ENCODE assay signal across 25 mouse cellular contexts in genomic region chr10:120395550-120395949, GRCm38 (mm10).
DNase-seq lines count a peak whose midpoint lies in the region; ATAC-seq lines count a peak whose summit lies in the region.
"Had no signal": no experiment of that assay in that cellular context is flagged by ENCODE, and none has a peak within 500 bp of the region (broad histone marks: within the 10 kb centered on the region; RNA-seq: fewer than 3 reads in every experiment).

No protein-coding gene starts in this region.

- peak; percentile 62; the same call in 1 of the 2 replicates for ATAC-seq in forebrain, embryonic 13.5 days
- ATAC-seq in forebrain, embryonic 12.5 days (ENCODE audit: low FRiP score), result no peak
- ATAC-seq in forebrain, embryonic 16.5 days, result peak; percentile 75; the same call in 1 of the 2 replicates
- ATAC-seq in midbrain, embryonic 13.5 days, result no peak
- ATAC-seq: hindbrain, postnatal 0 days; intestine, embryonic 16.5 days had no signal

- no peaks in the 10 kb centered on the region for H3K9me3 ChIP-seq in forebrain, embryonic 13.5 days (replicated peaks)
- H3K9me3 ChIP-seq in forebrain, embryonic 12.5 days, result no peaks in the 10 kb centered on the region
- no peaks in the 10 kb centered on the region for H3K9me3 ChIP-seq in forebrain, embryonic 16.5 days (ENCODE audit: control insufficient read depth, low read length)
- no peaks in the 10 kb centered on the region for H3K9me3 ChIP-seq in midbrain, embryonic 13.5 days
- H3K9me3 ChIP-seq: embryonic facial prominence, embryonic 12.5 days; embryonic facial prominence, embryonic 15.5 days; heart, embryonic 10.5 days; heart, embryonic 13.5 days had no signal

- WGBS in forebrain, embryonic 13.5 days, result 70% methylated on average over 6 of the region's 6 CpGs
- WGBS in forebrain, embryonic 12.5 days, result 83% methylated on average over 6 of the region's 6 CpGs
- 50% methylated on average over 6 of the region's 6 CpGs for WGBS in forebrain, embryonic 16.5 days
- WGBS in midbrain, embryonic 13.5 days, result 76% methylated on average over 6 of the region's 6 CpGs

- no peak overlapping the region for H3K27ac ChIP-seq in forebrain, embryonic 13.5 days
- H3K27ac ChIP-seq in forebrain, embryonic 12.5 days, result no peak overlapping the region
- H3K27ac ChIP-seq in forebrain, embryonic 16.5 days (ENCODE audit: low read length), result no peak overlapping the region
- no peak overlapping the region for H3K27ac ChIP-seq in midbrain, embryonic 13.5 days
- H3K27ac ChIP-seq: embryonic facial prominence, embryonic 12.5 days; embryonic facial prominence, embryonic 15.5 days; gastrocnemius, adult 2 months; heart, adult 2 months; heart, embryonic 10.5 days; heart, embryonic 13.5 days; hindbrain, embryonic 14.5 days; hindbrain, postnatal 0 days had no signal

- H3K4me3 ChIP-seq in forebrain, embryonic 13.5 days, result no peak overlapping the region
- no peak overlapping the region for H3K4me3 ChIP-seq in forebrain, embryonic 12.5 days (replicated peaks)
- H3K4me3 ChIP-seq in forebrain, embryonic 16.5 days (replicated peaks; ENCODE audit: low read length), result no peak overlapping the region
- no peak overlapping the region for H3K4me3 ChIP-seq in midbrain, embryonic 13.5 days (replicated peaks)
- H3K4me3 ChIP-seq: embryonic facial prominence, embryonic 12.5 days; embryonic facial prominence, embryonic 15.5 days; erythroblast, embryonic 14.5 days; gastrocnemius, adult 2 months; heart, adult 2 months; heart, embryonic 10.5 days; heart, embryonic 13.5 days had no signal

- peaks cover 57% of the 10 kb centered on the region for H3K4me1 ChIP-seq in forebrain, embryonic 13.5 days
- peaks cover 36% of the 10 kb centered on the region for H3K4me1 ChIP-seq in forebrain, embryonic 12.5 days
- peaks cover 16% of the 10 kb centered on the region; the same call in 1 of the 2 replicates for H3K4me1 ChIP-seq in forebrain, embryonic 16.5 days (replicated peaks; ENCODE audit: control insufficient read depth, insufficient read depth, low read length)
- H3K4me1 ChIP-seq in midbrain, embryonic 13.5 days (replicated peaks), result peaks cover 16% of the 10 kb centered on the region

- no peaks in the 10 kb centered on the region for H3K27me3 ChIP-seq in forebrain, embryonic 13.5 days
- H3K27me3 ChIP-seq in forebrain, embryonic 12.5 days, result 0 out of 2 replicates have a peak, but pooled peaks cover 4% of the 10 kb centered on the region
- H3K27me3 ChIP-seq in forebrain, embryonic 16.5 days (replicated peaks; ENCODE audit: control insufficient read depth, insufficient read depth, low read length), result peaks cover 4% of the 10 kb centered on the region; the same call in 1 of the 2 replicates
- H3K27me3 ChIP-seq in midbrain, embryonic 13.5 days, result peaks cover under 1% of the 10 kb centered on the region; the same call in 1 of the 2 replicates
- H3K27me3 ChIP-seq: embryonic facial prominence, embryonic 12.5 days; embryonic facial prominence, embryonic 15.5 days; heart, embryonic 13.5 days had no signal

- no peak overlapping the region for H3K9ac ChIP-seq in forebrain, embryonic 13.5 days
- no peak overlapping the region for H3K9ac ChIP-seq in forebrain, embryonic 12.5 days
- no peak overlapping the region for H3K9ac ChIP-seq in forebrain, embryonic 16.5 days (replicated peaks; ENCODE audit: low read depth, low read length)
- no peak overlapping the region for H3K9ac ChIP-seq in midbrain, embryonic 13.5 days (replicated peaks)
- H3K9ac ChIP-seq: embryonic facial prominence, embryonic 12.5 days; embryonic facial prominence, embryonic 15.5 days; heart, embryonic 13.5 days; hindbrain, embryonic 14.5 days had no signal

- DNase-seq in heart, adult 11 months, result peak; percentile 19
- DNase-seq in heart, adult 18-20 months, result no peak
- DNase-seq: adrenal gland, adult 8-10 months; adrenal gland, postnatal 25 days; cerebellum, adult 18-20 months; cerebellum, adult 9-10 months; cerebellum, postnatal 14 days; gastrocnemius, adult 2 months; gastrocnemius, postnatal 14 days; heart, adult 2 months; heart, postnatal 14 days; heart, postnatal 4 days; kidney, adult 18-20 months had no signal

- H3K36me3 ChIP-seq in forebrain, embryonic 13.5 days (ENCODE audit: poor library complexity, severe bottlenecking), result no peaks in the 10 kb centered on the region
- no peaks in the 10 kb centered on the region for H3K36me3 ChIP-seq in forebrain, embryonic 12.5 days (replicated peaks)
- H3K36me3 ChIP-seq in forebrain, embryonic 16.5 days (ENCODE audit: control insufficient read depth, insufficient read depth), result no peaks in the 10 kb centered on the region
- no peaks in the 10 kb centered on the region for H3K36me3 ChIP-seq in midbrain, embryonic 13.5 days
- H3K36me3 ChIP-seq: embryonic facial prominence, embryonic 15.5 days; heart, embryonic 13.5 days had no signal

- no peak overlapping the region for H3K4me2 ChIP-seq in forebrain, embryonic 13.5 days
- no peak overlapping the region for H3K4me2 ChIP-seq in forebrain, embryonic 12.5 days
- no peak overlapping the region for H3K4me2 ChIP-seq in forebrain, embryonic 16.5 days (ENCODE audit: low read length)
- H3K4me2 ChIP-seq in midbrain, embryonic 13.5 days (replicated peaks), result no peak overlapping the region
- H3K4me2 ChIP-seq: embryonic facial prominence, embryonic 12.5 days; embryonic facial prominence, embryonic 15.5 days; heart, embryonic 13.5 days; hindbrain, embryonic 14.5 days had no signal

Comparison
In these comparisons a context has a peak if more than half of its experiments do, and no peak if none do; other contexts are left out.
1. ATAC-seq: peak in forebrain, embryonic 13.5 days (single experiment) and forebrain, embryonic 16.5 days (single experiment); none in forebrain, embryonic 12.5 days (single experiment) and midbrain, embryonic 13.5 days (single experiment).